Mouse (Mus musculus): ENCODE measurements around the gene 1110008P14Rik.

Gene 1110008P14Rik

DNA sequence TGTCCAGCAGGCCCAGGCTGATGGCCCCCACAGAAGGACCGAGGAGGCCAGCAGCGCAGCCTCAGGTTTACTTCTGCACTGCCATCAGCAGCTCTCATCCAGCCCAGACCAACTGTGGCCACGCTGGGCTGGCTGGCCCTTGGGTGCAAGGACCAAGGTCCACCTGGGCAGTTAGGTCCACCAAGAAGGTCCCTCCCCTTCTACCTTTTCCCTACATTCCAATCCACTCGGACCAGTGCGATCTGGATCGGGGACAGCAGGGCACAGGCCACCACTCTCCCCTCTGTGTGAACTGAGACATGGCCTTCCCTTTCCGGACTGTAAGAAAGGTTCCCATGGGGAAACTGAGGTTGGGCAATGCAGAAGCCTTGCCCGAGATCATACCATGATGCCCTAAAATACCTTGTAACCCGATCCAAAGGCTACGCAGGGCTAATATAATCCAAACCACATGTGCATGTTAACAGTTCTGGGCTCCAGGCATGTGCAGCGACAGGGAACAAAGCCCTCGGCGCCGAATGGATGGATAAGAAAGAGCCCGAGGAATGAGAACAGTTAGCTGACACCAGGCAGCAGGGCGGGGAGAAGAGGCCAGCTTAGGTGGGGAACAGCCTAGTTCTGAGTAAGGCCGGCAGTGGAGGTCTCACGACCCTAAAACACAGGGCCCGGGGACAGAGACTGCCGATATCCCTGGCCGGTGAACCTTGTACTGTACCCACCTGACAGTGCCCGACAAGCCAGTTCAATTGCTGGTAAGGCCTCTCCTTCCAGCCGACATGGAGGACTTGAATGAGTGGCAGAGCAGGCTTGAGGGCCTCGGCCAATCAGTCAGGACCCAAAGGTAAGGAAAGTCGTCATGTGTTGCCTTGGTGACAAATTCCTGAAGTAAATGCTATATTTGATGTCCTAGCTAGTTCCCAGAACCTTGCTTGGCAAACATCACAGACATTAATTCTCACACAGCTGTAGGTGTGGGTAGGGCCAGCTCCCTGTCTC is 27.0 kb upstream of the 1110008P14Rik start:
- DNase-seq, result no peak

DNA sequence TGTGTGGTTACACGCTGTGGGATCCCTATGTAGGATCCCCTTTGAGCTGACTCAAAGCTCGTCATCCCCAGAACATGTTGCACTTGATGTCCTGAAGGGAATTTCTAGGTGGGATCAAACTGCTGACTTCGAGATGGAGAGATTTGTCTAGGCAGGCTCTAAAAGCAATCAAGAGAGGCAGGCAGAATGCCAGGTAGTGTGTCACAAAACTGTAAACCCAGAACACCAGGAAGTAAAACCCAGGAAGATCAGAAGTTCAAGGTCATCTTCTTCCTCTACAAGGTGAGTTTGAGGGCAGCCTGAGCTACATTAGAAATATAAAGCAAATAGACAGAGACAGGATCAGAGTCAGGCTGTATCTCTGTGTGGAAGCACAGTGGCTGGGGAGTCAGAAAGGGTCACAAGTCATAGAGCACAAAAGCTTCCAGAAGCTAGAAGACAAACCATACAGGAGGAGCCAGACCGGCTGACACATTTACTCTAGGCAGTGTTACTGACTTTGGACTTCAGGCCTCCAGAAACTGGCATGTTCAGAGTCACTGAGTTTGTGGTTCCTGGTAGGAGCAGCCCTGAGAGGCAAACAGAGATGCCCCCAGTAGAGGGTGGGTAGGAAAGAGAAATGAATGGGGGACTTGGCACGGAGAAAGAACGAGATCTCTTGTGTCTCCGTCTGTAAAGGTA is 25.5 kb upstream of the 1110008P14Rik start:
- DNase-seq, result no peak

DNA sequence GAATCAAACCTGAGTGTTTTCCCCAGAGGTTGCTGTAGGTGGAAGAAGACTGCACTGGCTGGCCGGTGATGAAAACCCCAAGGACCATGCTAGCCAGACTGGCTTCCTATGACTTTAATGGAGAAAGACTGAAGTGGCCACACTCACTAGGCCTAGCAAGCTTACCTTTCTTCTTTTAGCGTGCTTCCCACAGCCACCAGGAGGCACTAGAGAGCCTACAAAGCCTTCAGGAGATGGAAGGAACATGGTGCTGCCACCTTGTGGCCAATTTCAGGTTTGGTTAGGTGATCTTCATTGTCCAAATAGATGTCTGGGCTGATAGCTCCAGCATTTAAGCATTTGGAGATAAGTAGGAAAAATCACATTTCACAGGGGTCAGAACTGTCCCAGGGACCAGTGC is 22.9 kb upstream of the 1110008P14Rik start:
- DNase-seq, result peak; percentile 98

DNA sequence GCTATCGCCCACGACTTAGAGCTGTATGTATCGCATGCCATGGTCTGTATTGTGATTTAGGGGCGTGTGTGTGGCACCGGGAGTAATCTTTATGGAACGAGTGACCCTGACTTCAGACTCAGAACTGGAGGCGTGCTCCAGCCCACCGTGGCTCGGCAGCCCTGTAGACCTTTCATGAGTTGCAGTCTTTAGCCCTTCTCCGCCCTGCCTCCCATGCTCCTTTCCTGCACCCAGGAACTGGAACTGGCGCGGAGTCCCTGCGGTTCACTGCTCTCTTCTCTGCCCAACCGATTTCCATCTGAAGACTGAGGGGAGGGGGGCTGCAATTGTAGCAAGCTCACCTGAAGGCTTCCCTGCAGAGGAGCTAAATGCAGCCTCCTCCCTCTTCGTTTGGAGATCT is 15.0 kb upstream of the 1110008P14Rik start:
- no peak for DNase-seq

DNA sequence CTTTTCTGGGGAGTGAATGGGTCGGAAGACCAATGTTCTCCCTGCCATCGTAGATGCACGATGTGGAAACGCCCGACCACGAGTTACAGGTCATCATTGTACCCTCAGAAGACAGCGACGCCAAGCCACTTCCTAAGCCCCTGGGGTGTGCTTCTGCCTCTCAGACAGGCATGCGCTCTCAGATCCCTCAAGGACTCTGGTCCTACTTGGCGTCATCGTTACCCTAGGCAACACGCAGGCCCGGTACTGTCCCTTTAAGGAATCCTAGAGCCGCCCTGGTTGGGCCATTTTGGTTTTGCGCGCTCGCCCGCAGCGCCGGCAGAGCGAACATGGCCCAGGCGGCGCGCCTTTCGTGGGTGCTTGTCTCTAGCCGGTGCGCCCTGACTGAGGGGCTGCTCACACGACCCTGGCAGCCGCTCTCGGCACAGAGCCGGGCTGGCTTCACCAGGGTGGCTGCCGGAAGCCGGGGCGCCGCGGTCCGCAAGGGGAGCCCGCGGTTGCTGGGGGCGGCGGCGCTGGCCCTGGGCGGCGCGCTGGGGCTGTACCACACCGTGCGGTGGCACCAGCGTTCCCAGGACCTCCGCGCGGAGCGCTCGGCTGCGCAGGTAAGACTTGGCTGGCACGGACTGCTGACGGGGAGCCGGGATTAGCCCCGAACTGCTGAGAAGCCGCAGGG is 14.3 kb upstream of the 1110008P14Rik start:
- peak; percentile 87 for DNase-seq

DNA sequence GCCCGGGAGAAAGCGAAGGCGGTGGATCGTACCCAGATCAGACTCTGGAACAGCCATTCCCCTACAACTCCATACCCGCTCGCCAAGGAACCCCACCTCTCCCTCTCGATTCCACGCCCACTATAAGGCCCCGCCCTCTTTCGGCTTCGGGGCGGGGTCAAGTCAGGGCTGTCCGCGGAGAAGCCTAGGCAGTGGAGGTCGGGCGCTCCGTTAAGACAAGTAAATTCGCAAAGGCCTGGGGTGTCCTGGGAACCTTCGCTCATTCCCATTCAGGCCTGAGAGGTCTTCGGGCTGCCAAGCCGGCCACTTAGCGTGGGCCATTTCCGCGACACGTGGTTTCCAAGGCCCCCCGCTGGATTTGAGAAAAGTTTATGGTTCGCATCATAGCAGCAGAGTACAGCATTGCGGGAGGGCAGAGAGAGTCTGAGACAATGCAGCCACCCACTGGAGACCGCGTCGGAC is 13.8 kb upstream of the 1110008P14Rik start, which contains the start of gene Ptges2:
Gene Ptges2, plus strand, starts transcription at position 413 of the 462 bp plus-strand sequence.
- peak; percentile 75 for DNase-seq

DNA sequence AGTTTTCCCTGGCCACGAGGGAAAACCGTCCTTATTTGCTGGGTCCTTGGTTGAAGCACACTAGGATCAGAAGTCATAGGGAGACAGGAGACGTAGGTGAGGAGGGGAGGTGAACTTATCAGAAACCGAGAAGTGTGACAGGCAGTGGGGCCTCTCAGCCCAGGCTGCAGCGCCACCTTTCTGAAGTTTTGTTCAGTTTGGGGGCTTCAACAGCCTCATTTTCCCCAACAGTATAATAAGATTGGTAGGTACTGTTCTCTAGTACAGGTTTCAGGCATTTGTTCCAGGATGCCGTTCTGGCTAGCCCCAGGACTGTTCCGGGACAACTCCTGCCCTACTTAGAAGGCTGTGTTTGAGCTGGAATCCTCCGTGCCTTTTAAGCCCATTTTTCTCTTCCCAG is 13.2 kb upstream of the 1110008P14Rik start:
- DNase-seq, result no peak

DNA sequence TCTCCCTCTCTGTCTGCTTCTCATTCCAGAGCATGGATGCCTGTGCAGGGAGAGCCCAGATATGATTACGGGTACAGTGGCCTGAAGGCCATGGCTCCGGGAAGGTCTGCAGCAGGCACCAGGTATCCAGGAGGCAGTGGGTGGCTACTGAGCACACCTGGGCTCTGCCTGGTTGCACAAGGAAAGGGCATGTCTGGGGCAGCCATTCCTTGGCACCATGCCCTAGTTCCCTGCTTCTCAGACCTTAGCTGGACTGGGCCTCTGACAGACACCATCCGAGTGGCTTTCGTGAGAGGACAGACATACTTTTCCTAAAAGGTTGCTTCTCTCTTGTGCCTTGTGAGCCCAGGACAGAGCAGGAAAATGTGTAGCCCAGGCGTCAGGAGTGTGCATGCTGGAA is 10.3 kb upstream of the 1110008P14Rik start:
- DNase-seq, result no peak

DNA sequence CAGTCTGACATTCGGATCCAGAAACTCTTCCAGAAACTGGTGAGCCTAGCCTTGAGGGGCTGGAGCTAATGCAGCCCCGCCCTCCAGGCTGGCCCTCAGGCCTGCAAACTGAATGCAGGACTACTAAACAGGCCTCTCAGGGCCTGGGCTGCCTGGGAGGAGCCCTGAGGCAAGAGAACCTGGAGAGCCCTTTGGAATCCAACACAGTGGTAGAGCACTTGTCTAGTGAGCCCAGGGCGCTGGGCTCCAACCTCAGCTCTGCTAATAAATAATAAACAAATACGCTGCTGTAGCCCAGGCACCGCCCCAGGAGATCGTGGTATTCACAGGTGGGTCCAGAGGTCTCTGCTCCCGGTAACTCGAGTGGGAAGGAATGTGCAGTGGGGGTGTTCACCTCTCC is 9.1 kb upstream of the 1110008P14Rik start:
- no peak for DNase-seq

DNA sequence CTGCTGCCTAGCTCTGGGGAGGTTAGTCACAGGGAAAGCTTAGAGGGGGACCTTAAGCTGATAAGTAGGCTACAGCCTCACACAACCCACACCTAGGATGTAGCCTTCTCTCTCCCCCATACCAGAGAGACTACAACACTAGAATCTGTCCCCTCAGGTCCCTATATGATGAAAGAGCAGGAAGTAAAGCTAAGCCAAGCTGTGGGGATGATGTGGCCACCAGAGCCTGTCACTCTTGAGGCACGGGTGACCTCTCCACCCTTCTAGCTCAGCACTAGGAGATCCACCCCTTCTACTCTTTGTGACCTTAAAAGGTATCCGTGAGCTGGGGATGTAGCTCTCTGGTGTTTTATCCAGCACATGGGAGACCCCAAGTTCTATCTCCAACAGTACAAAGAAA is 7.4 kb upstream of the 1110008P14Rik start:
- no peak for DNase-seq

DNA sequence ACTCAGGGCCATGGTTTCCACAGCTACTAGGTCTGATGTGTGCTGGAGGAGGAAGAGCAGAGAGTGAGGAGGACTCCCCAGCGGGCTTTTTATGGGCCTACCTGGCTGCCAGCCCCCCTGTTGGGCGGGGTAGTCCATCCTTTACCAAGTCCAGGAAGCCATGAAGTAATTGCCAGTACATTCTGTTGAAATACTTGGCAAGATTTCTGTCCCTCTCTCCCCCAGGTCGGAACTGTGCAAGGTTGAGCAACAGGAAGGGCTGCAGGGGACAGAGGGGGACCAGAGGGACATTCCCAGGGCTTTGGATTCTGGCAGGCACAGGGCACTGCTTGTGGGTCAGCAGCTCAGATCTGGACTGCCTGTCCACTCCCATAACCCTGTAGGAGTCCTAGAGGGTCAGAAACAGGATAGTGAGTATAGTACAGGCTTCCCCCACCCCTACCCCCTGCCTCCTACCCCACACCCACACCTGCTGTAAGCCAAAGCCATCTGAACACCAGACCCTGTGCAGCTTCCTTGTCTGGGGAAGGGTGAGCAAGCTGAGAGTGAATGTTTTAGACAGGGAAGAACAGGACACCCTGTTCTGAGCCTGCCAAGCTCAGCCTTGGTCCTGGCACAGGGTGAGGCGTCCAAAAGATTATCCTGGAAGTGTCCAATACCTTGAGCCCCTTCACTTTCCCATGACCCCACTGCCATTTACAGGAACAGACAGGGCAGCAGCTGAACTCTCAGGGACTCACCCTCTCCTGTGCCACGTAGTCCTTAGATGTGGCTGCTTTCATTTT is 6.2 kb upstream of the 1110008P14Rik start, which contains the start of gene Lcn2:
Gene Lcn2, minus strand, starts transcription at position 547 of the 785 bp plus-strand sequence.
- no peak for DNase-seq

DNA sequence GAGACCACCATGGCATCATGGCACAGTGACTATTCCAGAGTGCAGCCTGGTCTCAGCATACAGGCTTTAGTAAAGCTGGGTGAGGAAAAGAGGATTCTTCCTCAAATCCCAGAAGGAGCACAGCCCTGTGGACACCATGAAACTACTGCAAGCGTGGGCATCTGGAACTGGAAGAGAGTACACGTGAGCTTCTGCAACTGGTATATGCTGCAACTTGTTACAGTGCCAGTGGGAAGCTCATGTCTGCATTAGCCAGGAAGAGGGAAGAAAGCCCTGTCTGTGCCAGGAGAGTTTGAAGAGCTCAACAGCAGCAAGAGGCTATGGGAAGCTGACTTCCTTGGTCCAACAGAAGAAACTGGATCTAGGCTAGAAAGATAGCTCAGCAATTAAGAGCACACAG is 951 bp upstream of the 1110008P14Rik start:
- DNase-seq, result no peak

DNA sequence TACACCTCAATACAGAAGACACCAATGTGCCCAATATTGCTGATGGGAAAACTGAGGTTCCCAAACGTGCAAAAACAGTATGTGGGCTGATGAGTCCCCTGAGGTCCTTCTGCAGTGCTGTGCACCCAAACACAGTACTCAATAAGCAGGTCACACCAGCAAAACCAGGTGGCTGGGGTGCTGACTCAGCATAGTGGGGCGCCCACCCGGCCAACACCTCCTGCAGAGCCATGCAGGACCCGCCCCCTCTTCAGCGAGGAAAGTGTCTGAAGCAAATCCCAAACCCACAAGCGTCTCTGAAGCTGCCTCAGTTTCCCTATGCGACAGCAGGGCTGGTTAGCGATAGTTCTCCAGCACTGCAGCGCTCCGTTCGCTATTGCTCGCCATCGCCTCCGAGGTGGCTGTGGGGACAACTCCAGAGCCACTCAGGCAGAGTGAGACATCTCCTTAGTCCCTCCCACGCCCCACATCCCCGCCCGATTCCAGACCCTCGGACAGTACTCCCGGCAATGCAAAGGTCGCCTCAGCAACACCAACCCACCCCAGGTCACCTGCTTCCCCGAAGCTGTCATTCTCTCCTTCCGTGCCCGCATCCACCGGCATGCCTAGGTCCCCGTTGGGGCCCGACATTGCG is 480 bp downstream of the 1110008P14Rik start:
- no peak for DNase-seq

DNA sequence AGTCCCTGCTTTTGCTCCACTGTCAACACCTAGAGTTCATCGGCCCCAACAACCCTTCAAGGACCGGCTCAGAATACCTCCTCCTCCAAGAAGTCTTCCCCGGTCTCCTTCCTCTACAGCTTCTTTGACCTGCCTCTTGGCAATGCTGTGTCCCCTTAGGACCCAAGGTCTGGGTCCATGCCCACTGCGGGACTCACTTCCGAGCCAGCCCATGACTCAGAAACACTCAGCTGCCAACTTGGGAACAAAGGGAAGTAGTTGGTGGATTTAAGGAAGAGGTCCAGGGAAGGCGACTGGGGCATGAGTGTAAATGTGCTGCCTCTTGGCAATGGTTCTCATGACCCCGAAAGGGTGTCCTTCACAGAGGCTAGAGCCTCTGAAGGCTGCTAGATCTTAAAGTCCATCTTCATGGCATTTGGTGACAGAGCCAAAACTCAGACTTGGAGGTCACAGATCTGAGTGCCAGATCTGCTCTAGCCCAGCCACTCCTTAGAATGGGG is 1.7 kb downstream of the 1110008P14Rik start:
- DNase-seq, result no peak

DNA sequence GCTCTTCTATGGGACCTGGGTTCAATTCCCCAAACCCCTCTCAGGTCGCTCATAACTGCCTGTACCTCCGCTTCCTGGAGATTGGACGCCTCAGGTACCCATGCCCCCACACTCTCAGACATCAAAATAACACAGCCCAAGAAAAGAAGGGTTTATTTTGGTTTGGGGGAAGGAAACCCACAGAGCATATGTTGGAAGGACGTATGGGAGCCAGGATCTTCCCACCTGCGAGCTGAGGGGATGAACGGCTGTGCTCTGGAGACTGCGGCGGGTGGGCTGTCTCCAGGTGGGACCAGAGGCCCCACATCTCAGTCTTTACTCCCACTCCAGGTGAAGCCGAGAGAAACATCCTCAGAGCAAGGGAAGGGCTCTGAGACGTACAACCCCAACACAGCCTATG is 4.8 kb downstream of the 1110008P14Rik start:
- no peak for DNase-seq

DNA sequence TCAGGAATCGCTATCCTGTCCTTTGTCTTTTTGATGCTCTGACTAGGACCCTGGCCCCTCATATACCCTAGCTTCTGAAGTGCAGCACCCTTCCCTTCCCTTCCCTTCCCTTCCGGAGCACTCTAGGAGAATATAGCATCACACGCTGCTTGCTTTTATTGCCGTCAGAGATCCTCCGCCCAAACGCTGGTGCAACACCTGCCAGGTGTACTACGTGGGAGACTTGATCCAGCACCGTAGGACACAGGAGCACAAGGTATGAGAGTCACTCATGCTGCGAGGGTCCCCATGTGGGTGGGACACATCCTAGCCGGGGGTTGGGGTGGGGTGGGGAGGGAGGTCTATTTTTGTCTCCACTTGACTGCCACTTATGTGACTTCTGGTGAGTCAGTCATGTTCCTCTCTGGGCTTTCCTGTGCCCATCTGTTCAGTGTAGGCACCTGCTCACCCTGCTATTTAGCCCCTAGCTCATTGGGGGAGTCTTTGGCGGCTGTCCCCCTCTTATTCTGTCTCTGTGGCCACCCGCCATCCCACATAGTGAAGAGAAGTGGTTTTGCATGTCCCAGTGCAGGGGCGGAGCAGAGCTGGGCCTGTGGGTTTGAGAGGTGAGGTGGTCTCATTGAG is 6.3 kb downstream of the 1110008P14Rik start:
- no peak for DNase-seq

DNA sequence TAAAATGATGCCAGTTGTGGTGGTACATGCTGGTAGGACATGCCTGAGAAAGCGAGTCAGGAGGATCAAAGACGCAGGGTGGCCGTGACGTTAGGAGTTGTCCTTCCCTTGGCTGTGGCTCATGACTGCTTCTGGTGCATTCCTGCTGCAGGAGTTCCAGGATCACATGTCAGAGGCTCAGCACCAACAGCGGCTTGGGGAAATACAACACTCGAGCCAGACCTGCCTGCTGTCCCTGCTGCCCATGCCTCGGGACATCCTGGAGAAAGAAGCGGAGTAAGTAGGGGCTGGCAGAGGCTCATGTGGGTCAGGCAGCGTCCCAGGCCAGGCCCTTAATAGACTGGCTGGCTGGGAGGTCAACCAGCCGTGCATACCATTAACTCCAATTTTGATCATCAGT is 7.5 kb downstream of the 1110008P14Rik start:
- DNase-seq, result no peak

DNA sequence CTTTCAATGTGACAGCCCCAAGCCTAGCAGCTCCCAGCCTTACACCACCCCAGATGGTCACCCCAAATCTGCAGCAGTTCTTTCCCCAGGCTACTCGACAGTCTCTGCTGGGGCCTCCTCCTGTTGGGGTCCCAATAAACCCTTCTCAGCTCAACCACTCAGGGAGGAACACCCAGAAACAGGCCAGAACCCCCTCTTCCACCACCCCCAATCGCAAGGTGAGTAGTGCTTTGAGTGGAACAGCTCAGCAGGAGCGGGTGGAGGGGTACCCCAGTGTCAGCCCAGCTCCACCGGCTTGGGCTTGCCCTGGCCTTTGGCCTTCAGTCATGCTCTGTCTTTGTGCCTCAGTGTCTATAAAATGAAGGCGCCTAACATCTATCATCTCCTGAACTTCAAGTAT is 14.4 kb downstream of the 1110008P14Rik start:
- no peak for DNase-seq

DNA sequence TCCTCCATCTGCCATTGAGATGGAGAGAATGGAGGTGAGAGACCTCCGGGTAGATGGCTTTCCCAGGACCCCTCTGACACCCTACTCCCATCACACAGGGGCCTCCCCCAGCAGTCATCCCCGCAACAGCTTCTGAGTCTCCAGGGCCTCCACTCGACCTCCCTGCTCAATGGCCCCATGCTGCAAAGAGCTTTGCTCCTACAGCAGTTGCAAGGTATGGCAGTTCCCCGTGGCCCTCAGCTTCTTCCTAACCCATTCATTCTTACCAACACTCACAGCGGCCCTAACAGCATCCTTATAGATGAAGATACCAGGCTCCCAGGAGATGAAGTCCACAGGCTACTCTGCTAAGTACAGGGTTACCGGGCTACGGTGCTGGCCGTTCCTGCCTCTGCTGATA is 17.6 kb downstream of the 1110008P14Rik start:
- DNase-seq, result no peak

DNA sequence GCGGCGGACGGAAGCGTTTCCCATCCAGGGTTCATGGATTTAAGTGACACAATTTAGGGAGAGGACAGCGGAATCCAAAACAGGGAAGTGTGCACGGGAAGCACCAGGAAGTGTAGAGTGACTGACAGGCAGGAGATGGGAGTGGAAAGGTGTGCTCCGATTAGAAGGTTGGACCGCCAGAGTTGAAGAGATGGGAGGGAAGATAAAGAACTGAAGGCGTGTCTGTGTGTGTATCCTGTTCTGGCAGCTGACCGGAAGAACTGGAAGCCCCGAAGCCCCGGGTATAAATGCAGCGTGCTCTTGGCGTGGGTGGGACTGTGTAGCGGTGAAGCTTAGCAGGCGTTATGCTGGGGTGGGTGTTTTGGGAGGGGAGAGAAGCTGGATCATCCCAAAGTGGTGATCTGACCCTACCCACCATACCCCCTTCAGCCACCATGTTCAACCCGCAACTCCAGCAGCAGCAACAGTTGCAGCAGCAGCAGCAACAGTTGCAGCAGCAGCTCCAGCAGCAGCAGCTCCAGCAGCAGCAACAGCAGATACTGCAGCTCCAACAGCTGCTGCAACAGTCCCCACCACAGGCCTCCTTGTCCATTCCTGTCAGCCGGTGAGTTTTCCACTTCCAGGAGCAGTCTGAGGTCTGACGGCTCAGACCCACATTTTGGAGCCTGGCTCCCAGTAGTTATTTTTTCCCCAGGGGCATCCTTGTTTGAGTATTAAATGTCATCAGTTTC is 18.2 kb downstream of the 1110008P14Rik start:
- no peak for DNase-seq
